Mouse (Mus musculus) left cerebral cortex, adult 18-20 months (tissue): ENCODE measurements around the gene Serping1. TPM values are rescaled to one million over a fixed set of nuclear protein-coding genes. Genes with fewer than 3 reads are reported as not detected.

Source experiments
- DNase-seq, 2 experiments: peaks; one replicate each; pipeline ENCODE4 v3.0.0; 2021 to 2022; ENCODE audit warnings: low spot score in 2 of 2, mixed read lengths in 1 of 2
- total RNA-seq, 2 experiments: library from RNA; stranded (reverse); gene quantifications; 2 replicates each; pipeline ENCODE4 v1.2.3; 2021

Serping1 gene
- total RNA-seq, 2 experiments from 2014 or later: 8.5 to 9.2 TPM

DNA sequence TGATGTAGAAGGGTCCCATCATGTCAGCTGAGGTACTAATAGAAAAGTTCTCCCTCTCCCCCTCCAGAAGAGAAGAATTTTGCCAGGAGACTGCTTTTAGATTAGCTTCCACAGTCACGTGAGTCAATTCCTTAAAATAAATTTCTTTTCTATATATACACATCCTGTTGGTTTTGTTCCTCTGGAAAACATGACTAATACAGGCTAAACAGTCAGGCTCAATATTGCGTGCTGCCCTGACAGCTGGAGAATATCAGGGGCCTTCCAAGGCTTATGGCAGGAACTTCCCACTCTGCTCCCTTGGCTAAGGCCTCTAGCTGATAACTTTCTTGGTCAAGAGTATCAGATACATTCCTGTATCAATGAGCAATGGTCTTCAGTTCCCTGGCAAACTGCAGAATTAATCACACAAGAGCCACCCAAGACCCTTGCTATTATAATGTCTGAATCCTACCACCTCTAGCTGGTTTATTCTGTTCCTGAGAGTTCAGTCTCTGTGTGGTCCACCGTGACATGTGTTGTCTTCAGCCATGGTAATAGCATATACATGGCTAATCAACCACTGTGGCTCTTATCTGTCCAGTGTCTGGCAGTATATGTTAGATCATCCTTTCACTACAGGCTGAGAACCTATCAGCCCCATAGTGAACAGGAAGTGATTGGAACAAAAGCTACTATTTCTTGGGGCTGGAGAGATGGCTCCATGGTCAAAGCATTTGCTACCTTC lies 8.8 kb upstream of the Serping1 start:
- DNase-seq: no peak

DNA sequence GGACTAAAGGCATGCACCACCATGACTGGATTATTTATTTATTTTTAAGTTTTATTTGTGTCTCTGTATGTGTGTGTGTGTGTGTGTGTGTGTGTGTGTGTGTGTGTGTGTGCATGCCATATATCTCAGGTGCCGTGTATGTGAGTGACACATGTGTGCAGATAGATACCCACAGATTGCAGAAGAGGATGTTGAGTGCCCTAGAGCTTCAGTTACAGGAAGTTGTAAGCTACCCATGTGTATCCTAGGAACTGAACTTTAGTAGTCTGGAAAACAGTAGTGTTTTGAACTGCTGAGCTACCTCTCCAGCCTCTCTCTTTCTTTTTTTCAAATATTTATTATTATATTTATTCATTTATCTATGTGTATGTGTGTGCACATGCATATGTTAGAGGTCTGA lies 8.1 kb upstream of the Serping1 start:
- DNase-seq: no peak

DNA sequence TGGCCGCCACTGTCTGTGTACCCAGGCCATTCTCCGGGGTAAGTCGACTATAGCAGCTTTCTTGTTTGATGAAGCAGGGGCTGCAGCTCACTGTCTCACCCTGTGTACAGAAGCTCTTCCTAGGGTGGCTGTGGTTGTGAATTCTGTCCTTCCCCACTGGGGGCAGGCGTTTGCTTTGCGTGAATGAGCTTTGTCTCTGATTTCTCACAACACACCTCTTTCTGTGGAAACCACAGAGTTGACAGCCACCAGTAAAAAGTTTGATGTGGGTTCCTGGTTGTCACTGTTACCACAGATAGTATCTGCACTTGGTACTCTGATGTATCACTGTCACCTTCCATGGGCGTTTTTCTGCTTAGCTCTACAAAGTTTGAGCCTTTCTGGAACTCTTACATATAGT lies 4.0 kb upstream of the Serping1 start:
- no peak for DNase-seq

DNA sequence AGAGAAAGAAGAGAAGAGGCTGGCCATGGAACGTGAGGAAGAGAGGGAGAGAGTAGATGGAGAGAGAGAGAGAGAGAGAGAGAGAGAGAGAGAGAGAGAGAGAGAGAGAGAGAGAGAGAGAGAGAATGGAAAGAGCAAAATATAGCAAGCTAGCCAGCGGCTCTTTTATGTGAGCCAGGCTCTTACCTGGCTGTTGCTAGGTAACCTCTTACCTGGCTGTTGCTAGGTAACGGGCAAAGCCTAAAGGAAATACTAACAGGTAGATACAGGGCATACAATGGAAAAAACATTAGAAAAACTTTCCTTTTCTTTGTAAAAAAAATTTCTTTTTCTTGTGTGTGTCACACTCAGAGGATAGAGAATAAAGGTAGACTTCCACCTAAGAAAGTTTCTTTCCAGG lies 2.5 kb upstream of the Serping1 start:
- DNase-seq: no peak

DNA sequence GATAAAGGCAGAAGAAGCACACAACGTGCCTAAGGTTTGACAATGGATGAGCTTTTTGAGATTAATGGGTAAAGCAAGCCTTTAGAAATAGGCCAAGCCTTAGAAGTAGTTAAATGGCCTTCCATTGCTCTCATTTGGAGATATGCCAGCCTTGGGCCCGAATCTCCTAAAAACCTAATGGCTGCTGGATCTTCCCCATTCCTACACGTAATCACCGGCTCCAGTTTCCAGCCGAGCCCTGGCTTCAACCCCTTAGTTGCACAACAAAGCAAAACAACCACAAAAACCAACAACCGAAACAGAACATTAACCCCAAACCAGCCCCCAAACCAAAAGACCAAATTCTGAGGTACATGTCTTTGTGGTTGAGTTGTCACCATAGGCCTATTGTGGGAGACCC lies 421 bp upstream of the Serping1 start:
- DNase-seq: no peak

DNA sequence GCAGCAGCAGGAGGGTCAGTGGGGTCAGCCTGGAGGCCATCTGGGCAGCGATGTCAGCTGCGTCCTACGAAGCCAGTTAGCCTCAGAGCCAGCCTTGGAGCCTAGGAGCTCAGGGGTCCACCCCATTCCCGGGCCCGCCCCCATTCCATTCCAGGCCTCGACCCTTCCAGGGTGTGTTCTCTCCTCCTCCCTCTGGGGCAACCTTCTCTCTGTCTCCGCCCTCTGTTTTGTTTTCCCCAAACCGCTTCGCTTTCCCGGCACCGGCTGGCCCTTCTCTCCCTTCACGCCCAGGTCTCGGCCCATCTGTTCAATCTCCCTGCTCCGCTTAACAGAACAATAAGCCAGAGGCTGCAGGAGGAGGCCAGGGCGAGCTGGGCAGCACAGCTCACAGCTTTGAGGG lies 493 bp downstream of the Serping1 start:
- DNase-seq: peak; percentile 7 to 10

DNA sequence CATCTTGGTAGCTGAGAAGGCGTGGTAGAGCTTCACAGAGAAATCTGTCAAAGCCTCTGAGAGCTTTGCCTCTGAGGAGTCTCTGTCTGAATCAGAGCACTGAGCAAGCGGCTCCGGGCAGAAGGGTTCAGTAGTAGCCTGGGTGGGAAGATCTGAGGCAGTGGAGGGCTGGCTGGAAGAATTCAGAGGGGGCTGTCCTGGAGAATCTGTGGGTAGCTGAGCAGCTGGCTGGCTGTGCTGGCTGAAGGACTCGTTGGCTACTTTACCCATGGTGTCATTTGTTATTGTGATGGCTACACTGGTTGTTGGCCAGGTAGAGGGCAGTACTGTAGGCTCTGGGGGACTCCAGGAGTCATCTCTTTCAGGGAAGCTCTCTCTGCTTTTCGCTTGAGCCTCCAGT lies 2.0 kb downstream of the Serping1 start:
- no peak for DNase-seq

DNA sequence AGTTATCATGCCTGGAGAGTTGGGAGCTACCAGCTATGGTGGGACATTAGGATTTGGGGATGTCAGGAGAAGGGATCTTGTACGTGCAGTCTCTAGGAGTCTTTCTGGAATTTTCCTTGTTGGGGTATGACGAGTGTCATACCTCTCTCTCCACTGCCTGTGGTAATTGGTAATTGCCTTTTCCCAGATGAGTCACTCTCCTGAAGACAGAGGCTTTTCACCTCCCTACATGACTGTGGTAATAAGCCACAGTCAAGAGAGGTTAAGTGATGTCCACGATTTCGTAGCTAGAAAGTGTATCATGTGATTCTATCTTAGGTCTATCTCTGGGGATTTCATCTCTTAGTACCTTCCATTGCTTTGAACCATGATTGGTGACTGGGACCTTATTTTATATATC lies 2.8 kb downstream of the Serping1 start:
- DNase-seq: no peak

DNA sequence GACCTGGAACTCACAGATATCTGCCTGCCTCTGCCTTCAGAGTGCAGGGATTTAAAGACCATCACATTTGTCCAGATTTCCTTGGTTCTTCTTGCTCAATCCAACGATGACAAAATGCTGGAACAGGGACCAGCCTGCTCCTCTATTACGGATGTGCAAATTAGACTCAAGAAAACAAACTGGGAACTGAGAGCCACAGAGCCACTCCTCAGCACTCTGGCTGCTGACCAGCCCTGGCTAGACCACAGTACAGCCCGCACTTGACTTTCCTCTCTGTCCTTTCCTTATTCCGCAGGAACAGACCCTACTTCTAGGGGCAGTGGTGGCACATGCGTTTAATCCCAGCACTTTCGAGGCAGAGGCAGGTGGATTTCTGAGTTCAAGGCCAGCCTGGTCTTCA lies 4.7 kb downstream of the Serping1 start:
- no peak for DNase-seq

DNA sequence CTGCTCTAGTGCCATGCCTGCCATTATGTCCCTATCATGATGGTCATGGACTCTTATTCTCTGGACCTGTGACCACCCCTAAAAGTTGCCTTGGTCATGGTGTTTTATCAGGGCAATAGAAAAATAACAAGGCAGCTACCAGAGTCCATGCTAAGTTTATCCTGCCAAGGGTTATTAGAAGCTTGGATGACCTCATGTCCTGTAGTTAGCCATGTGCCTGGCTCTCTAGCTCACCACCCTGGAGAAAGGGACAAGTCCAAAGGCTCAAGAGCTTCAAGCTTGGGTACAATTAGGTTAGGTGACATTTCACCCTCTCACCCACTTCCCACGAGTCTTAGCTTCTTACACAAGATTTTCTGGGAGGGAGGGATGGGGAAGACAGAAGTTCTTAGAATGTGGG lies 12.4 kb downstream of the Serping1 start:
- no peak for DNase-seq

DNA sequence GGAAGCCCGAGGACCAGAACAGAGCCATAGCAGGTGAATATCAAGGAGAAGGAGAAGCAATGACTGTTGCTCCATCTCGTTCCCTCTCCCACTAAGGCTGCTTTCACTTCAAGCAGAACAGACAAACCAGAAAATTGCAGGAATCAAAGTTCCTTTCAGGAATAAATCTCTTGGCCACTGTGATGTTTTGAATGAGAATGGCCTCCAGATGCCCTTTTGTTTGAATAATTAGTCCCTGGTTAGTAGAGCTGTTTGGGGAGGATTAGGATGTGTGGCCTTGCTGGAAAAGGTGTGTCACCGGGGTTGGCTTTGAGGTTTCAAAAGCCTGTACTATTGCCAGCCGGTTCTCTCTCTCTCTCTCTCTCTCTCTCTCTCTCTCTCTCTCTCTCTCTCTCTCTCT lies 12.9 kb downstream of the Serping1 start:
- DNase-seq: no peak

DNA sequence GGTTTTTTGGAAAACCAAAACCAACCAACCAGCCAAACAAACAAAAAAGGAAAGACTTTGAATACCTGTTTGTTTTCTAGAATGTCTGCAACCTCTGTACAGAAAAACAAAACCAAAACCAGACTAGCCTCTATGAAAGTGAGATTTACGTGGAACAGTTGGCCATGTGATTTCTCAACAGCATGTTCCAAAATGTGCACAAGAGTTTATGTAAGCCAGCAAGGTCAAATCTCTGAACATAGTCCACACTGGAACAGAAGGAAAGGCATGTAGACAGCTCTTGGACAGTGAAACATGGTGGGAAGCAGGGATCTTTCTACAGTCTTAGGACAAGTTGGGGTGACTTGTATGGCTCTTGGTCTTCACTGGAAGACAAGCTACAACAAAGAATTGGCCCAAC lies 13.4 kb downstream of the Serping1 start:
- no peak for DNase-seq

DNA sequence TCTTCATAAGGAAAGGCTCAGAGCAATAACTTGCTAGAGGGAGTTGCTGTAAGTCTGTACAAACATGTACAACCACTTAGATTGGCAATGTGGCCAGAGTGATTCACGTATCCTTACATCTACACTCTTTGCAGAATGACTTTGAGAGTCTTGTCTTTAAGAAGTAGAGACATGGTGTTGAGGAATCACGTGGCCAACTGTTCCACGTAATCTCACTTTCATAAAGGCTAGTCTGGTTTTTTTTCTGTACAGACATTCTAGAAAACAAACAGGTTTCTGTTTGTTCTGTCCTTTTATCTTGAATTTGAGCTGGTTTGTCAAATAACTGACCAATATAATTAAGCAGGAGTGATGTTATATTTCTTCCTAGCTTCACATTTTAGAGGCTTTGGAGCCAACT lies 13.9 kb downstream of the Serping1 start:
- no peak for DNase-seq

DNA sequence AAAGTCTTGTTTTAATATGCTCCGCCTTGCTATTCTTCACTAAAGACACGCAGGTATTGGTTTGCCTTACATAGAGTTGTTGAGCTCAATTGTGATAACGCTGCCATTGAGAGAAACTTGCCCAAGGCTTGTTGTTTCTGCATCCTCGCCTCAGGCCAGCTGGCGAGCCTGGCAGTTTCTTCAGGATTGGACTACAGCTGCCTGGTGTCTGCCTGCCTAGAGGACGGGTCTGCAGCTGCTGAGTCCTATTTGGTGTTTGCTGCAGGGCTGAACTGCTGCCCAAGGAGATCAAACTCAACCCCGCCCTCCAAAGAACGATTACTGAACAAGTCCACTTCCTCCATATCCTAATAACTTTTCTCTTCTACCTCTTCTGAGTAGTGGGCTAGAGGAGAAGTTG lies 14.5 kb downstream of the Serping1 start:
- no peak for DNase-seq

DNA sequence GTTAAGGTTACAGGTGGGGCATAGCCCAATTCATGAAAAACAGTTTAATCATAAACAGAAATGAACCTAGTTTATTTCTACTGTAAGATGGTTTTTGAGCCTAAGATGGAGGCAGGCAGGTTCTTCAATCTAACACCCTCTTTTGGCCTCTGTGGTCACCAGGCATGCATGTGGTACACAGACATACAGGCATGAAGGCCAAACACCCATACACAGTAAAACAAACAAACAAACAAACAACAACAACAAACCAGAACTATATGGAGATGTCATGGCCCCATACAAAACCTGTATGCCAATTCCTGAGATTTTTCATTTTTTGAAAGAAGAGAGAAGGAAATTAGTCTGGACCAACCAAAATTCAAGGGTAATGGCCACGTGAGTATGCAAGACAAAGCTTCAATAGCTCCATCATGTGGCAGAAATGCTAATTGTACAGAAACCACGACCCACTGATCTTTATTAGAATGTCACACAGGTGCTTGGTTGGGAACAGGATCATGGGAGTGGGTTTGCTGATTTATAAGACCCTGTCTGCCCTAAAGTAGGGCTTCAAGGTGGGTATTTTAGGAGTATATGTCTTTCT lies 16.6 kb downstream of the Serping1 start:
- DNase-seq: peak in 1 of 2 experiments; percentile 52

DNA sequence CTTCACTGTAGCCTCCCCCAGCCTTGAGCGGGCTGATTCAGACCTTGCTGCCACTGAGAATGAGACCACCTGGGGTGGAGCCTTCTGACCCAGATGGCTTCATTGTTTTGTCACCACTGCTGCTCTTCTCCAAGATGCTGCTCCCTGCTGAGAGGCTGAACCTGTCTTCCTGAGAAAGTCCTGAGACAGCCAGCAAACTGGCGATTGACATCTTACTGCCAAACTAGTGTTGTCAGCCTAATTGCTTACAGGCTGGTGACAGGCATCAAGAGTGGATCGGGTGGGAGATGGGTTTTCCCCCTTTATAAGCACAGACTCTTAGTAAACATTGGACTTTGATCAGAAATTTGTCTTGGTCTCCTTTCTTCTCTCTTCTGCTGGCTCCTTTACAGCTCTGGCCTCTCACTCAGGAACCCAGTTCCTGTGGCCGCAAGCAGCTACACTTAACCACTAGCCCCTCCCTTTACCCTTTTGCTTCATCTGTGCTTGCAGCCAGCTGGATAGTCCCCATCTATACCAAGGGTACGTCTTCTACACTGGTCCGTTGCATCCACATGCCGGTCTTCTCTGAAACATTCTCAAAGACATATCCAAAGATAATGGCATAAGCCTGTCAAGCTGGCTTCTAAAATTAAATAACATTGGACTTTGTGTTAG lies 18.1 kb downstream of the Serping1 start:
- DNase-seq: no peak

DNA sequence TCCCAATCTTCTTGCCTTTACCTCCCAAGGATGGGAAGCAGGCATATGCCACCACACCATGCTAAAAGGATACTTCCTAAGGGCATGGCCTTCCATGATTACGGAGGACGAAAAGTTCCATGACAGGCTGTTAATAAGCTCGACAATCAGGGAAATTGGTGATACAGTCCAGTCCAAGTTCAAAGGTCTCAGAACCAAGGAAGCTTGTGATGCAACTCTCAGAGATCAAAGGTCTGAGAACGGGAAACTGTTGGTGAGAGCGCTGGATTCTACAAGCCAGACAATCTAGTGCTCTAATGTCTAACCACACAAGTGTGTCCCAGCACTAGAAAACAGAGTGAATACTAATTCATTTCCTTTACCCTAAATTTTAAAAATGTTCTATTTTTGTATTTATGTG lies 19.0 kb downstream of the Serping1 start:
- no peak for DNase-seq

DNA sequence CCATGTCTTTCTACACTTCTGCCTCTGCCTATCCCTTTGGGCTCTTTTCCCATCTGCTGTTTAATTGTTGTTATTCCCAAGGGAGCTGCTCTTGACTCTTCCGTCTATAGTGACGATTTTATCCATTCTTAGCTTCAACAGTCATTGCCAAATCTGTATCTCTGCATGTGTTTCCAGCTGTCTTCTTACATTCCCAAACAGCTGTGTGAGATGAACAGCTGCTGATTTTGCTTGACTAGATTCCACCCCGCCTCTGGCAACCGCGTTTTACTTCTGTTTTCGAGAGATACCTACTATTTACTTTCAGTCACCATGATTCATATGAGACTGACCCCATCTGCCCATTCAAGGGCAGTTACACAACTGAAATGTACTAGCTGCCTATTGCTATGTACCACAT lies 25.1 kb downstream of the Serping1 start:
- DNase-seq: no peak

DNA sequence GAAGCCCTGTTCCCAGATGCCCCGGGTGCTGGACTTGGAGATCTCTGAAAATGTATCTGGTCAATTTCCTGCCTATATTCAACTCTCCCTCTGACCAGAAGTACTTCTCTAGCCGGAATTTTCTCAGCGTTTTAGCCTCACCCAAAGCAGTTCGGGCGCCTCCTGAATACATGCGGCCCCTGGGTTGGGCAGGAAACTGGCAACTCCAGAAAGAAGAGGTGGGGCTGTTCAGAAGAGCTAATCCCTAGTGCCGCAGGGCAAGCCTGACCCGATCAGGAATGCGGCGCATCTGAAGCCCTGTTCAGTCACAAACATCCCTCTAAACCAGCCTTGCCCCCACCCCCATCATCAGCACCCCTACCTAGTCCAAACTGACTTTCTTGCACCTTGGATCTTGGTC lies 31.1 kb downstream of the Serping1 start:
- no peak for DNase-seq

DNA sequence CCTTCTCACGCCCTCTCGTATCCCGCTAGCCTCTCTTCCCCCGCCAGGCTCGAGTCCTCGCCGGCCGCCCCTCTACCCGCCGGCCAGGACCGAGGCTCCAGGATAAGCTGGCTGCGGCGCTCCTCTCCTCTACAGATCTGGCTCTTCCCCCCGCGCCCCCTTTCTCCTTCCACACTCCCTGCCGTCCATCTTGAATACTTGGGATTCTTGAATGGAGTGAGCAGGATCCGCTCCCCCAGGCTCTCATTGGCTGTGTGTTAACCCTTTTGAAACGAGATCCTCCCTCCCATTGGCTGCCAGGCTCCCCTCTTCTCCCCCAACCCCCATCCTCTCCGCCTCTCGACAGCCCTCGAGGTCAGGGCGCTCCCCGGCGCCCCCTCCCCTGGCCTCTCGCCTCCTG lies 31.7 kb downstream of the Serping1 start, which contains the start of gene Gm19426:
TSS of gene Gm19426 (minus strand) at position 95 of the 400 bp plus-strand sequence.
- DNase-seq: peak in 1 of 2 experiments; percentile 38

DNA sequence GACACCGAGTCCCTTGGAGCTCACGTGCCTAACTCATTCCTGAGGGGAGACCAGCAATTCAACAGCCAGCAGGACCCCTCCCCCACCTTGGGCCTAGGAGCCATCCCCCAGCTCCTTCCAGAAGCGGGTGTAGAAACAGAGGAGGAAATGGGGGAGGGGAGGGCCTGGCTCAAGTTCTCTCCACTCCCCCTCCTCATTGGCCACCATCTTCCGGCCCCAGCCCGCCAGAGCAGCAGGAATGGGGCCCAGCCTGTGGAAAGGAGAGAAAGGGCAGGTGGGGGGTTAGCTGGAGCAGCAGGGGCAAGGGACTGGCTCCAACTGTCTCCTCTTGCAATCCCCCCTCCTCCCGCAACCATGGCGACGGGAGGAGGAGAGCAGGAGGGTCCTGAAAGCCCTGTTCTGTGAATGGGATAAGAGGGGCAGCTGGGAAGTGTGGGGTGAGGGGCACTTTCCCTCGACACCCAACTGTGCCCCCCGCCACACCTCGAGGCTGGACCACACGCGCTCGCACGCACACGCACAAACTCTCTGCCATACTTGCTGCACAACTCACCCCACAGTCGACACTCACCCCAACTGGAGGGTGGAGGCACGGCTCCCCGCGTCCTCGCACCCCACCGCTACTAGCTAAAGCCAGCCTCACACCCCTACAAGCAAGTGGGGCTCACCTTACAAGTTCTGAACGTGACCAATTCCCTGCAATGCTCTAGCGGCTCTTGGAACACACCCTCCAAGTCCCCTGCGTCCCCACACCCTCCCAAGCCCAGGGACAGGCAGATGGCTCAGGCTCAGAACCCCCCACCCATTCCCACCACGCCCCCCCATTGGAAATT lies 32.6 kb downstream of the Serping1 start:
- no peak for DNase-seq
